Mouse (Mus musculus) embryo, embryonic 11 days (tissue): Measurements from ENCODE around the gene Setd1a.
"Not testable (repeated sequence)": the region's sequence is repeated elsewhere in the genome, so short reads cannot be mapped to it uniquely, and the experiment has no call there.

Source experiments
- DNase-seq: peaks from one replicate; pipeline ENCODE4 v3.0.0-alpha.2; 2015

Setd1a gene

DNA sequence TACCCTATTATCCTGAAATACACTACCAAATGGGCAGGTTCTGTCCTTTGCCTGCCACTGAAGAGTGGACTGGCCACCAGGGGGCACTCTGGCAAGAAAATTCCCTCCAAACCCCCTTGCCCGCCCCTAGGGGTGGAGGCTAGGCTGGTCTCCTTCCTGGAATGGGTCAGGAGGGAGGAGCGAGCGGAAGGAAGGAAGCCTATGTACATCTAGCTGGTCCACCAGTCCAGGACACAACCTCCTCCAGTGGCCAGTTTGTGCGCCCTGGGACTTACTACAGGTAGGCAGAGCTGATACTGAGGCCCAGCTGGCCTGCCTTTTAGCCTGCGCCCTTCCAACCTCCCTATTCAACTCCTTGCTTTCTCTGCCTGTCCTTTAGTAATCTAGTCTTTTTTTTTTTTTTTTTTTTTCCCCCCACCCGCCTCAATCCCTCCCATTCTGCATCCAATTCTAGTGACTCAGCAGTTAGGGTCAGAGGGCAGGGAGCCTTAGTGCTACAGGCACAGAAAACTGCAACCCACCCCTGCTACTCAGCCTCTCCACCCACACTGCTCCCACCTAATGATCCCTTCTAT lies 24.1 kb downstream of the Setd1a start, which contains the start of gene Hsd3b7:
Gene Hsd3b7, plus strand, starts transcription at position 170 of the 575 bp plus-strand sequence.
- peak; percentile 92 for DNase-seq

DNA sequence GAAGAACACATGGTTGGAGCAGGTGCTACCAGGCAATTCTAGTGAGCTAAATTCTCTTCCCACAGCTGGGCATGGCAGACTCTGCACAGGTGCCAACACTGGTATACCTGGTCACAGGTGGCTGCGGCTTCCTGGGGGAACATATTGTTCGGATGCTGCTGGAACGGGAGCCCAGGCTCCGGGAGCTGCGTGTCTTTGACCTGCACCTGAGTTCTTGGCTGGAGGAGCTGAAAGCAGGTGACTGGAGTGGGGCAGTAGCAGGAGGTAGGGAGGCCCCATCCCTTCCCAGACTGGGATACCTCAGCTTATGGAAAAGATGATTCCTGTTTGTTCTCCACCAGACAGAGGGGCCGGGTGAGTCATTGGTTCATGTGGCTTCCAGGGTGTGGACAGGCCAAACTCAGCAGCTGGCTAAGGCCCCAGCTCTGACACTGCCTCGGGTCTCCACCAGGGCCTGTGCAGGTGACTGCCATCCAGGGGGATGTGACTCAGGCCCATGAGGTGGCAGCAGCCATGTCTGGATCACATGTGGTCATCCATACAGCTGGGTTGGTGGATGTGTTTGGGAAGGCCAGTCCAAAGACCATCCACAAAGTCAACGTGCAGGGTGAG lies 24.6 kb downstream of the Setd1a start:
- DNase-seq: no peak

DNA sequence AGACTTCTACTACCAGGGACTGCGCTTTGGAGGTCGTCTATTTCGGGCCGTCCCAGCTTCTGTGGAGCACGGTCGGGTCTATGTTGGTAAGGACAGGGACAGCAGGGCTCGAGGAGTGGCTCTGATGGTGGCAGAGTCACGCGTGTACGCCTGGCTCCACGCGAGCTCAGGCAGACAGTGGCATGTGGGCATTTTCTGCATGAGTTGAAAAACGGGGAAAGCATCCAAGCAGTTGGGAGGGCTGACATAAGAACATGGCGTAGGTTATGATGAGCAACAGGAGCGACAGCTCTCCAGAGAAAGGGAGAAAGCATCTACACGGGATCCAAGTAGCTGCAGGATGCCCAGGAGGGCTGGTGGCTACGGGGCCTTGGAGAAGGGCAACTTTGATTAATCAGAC lies 25.8 kb downstream of the Setd1a start:
- no peak for DNase-seq

DNA sequence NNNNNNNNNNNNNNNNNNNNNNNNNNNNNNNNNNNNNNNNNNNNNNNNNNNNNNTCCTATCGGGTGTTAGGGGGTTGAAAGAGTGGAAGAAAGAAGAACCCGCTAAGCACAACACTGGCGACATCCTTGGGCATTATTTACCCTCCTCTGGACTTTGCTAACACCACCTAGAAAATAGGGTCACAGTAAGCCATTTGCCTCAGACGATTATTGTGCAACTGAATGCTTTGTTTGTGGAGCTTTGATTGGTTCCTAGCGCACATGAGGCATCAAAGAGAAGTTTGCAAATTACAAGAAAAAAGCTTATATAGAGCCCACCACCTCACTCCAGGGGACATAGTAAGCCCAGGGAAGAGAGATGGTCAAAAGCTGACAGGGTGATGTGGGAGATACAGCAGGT lies 32.4 kb downstream of the Setd1a start:
- no peak for DNase-seq

DNA sequence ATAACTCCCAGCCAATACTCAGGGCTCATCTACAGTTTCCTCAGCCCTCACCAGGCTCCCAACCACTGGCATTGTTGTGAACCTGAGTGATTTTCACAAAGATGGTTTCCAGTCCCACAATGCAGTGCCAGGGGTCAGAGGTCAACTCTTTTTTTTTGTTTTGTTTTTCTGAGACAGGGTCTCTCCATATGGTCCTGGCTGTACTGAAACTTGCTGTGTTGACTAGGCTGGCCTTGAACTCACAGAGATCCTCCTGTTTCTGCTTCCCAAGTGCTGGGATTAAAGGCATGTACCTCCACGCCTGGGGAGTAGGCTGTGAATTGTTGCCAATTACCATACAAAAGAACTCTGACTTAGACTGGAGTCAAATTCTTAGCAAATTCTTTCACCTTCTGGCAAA lies 33.4 kb downstream of the Setd1a start:
- DNase-seq: no peak

DNA sequence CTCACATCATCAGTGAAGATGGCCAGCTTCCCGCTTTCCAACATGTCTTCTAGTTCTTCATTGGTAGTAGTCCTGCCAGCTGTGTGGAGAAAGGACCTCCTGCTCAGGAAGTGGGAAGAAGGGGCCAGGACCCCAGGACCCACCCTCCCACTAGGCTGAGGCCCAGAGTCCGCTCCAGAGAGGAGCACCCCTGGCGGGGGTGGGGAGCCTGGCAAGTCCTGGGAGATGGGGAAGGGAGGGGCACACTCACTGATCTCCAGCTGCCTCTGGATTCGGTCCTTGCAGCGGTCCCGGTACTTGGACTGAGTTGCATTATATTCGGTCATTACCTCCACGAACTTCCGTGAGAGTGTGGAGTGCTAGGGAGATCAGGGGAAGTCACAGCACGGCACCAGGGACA lies 34.2 kb downstream of the Setd1a start:
- DNase-seq: no peak

DNA sequence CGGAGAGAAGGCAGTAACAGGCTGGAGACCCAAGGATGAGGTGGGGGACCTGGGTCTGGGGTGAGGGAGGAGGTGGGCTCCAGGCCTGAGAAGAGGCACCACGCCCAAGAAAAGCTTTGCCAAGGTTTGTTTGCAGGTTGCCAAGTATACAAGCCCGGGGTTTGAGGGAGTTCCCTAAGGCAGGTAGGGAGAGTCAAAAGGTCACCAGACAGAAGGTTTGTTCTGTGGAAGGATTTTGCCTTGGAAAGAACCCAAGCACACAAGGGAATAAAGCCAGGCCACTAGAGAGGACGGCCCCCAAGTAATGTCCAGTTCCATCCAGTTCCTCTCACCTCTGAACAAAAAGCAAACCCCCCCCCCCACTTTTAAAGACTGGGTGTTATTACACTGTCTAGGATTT lies 34.8 kb downstream of the Setd1a start:
- no peak for DNase-seq

DNA sequence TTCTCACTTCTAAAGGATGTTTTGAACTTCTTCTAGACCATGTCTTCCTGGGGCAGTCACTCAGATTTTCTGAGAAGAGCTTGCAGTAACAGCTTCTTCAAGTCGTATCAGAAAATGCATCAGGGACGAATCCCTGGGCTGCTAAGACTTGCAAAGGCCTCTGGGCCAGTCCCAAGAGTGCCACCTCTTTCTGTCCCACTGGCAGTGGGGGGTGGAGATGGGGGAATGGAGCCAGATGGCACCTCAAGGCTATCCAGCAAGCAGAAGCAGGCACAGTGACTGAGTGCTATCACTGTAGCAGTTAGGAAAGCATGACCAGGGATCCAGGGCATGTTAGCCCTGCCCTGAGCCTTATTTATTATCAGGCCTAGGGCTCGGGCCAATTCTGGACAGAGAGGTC lies 35.8 kb downstream of the Setd1a start:
- no peak for DNase-seq

DNA sequence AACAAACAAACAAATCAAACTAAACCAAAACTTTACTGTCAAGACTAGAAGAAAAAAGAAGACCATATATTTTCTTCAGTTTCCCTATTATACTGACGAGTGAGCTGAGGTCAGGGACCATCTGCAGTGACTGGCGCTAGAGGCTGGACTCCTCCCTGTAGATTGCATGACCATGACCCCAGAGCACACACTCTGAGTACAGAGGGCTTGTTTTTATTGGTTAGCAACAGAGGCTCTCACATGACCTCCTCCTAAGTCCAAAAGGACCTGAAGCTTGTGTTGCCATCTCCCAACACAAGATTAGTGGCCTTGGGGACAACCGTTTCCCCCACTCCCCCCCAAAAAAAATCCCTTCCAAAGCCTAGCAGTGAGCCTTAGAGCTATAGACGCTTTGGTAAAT lies 37.4 kb downstream of the Setd1a start:
- no peak for DNase-seq

DNA sequence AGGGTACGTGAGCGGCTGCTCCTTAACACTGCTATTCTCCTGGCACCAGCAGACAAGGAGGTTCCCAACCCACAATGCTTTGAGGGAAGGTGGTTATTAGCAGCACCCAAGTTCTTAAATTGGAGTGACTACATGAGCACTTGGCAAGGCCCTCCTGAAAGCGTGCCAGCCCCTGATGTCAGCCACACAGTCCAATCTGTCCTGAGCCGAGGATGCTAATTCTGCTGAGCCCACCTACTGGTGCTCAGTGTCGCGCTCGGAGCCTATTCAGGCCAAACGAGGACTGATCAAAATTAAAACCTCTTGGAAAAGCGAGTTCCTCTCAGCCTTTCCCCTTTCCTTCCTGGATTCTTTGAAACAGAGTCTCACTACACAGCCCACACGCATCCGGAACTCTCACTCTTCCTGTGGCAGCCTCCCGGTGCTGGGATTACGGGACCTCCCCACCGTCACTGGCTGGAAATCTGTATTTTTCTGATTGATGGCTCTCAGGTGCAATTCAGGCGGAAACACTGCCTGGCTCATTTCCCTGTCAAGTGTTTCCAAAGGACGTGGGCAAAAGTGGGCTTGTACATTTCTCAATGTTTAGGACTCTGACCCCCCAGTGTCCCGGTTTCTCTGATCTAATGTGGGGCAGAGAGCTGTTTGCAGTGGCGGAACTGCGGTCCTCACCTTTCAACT lies 37.9 kb downstream of the Setd1a start:
- no peak for DNase-seq

DNA sequence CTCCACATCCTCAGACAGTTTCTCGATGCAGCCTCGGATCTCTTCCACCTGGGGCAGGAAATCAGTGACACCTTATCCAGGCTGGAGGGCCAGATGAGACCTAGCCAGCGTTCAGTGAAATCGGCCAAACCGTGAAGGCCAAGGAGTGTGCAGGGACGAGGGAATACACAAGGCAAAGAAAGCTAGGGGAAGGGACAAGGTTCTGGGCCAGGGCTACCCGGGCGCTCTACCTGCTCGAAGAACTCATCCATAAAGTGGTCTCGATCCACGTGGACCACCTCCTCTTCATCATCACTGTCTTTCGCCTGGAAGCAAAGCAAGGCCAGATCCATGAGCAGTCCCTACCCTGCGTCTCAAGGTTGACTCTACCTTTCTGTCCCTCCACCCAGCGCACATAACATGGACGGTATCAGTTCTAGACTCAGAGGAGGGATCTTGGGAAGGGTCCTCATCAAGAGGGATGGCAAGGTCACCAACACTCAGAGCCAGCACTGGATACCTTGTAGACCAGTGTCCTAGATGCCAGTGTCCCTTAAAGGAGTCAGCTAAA lies 38.7 kb downstream of the Setd1a start:
- no peak for DNase-seq

DNA sequence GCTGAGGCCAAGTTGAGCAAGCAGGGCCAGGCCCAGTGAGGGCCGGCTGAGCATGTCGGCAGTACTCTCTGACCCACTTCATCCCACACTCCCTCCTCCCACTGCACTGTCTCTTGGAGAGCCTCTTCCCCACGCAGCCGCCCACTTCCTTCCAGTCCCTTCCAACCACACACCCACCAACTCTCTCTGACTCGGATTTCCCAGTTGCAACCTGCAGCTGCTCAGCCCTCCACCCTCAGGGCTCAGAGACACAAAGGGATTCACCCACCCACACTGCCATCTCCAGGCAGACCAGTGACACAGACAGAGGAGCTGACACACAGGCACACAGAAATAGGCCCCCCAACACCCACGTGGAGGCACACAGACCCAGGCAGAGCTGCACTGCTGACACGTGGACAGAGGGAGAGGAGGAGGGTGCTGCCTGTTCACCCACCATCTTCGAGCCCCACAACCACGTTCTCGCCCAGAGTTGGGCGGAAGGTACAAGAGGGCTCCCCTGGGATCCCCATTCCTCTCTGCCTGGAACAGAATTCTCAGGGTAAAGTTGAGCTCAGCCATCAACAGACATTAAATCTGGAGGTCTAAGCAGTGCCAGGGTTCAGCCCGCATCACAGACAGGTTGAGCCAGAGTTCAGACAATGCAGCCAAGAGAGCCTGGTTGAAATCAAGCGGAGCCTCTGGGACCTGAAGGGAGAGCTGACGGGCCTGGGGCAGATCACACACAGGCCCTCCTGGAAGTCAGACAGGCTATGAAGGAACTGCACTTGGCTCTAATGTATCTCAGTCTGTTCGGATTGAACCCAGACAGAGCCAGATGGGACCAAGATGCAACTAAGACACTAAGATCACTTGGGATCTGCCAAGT lies 39.7 kb downstream of the Setd1a start:
- DNase-seq: no peak

DNA sequence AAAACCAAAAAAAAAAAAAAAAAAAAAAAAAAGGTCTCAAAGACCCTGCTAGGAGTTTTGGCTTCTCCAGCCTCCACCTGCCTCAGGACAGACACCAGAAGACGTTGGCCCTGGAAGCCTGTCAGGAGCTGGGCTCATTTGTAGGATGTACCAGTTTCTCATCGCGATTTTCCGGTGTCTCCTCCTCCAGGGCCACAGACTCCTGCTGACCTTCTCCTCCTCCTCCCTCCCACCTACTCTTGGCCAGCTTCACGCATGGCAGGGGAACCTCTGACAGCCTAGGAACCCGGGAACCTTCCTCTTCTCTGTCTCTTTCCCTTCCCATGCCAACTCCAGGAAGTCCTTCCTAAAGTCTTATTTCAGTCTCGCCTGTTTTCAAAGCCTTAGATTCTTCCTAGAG lies 40.6 kb downstream of the Setd1a start:
- no peak for DNase-seq

DNA sequence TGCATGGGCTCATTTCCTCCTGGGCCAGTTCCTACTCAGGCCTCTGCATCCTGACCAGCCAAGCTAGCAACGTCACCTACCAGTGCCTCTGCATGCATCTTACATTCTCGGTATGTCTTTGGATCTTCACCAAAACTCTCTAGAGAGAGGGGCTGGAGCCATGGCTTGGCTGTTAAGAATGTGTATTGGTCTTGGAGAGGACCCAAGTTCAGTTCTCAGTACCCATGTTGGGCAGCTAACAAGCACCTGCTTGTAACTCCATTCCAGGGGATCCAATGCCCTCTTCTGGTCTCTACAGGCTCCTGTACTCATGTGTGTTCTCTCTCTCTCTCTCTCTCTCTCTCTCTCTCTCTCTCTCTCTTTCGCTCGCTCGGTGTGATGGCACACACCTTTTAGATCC lies 41.3 kb downstream of the Setd1a start:
- no peak for DNase-seq

DNA sequence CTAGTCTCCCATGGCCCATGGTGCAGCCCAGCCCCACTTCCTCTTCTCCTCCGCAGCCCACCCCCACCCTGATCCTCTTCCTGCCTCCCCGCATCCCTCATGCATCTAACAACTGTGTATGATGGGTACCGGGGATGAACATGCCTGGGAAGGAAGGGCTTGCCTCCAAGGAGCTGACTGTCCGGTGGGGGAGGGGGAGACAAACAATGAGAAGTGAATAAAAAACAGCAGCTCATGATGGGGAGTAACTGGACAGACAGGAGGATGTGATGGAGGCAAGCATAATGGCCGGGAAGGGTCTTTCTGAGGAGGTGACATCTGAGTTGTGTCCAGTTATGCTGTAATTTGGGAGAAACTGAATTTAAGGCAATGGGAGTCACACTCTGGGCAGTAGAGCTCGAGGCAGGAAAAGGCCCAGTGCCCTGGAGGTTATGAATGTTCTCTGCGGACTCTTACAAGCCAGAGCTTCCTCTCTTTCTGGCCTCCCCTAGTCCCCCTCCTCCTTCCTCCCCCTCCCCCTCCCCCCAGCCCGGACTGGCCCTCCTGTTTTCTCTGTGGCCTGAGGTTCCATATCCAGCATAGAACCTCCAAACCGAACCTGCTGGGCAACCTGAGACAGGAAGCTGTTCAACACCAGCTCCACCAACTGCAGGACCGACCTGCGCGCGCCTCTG lies 44.5 kb downstream of the Setd1a start:
- DNase-seq: no peak

DNA sequence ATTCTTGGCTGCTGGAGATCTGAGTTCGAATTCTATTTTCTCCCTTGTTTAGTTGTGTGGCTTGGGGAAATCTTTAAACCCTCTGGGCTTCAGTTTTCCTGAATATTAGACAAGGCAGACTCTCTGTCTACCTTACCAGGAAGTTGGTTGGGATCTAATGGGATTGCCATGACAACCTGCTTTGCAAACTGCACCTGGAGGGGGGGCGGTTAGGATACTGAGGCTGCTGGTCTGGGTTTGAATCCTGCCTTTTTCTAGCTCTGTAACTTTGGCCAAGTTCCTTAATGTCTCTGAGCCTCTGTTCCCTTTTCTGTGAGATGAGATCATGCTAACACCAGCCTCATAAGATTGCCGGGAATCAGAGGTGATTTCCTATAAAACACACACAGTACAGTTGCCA lies 46.0 kb downstream of the Setd1a start:
- no peak for DNase-seq

DNA sequence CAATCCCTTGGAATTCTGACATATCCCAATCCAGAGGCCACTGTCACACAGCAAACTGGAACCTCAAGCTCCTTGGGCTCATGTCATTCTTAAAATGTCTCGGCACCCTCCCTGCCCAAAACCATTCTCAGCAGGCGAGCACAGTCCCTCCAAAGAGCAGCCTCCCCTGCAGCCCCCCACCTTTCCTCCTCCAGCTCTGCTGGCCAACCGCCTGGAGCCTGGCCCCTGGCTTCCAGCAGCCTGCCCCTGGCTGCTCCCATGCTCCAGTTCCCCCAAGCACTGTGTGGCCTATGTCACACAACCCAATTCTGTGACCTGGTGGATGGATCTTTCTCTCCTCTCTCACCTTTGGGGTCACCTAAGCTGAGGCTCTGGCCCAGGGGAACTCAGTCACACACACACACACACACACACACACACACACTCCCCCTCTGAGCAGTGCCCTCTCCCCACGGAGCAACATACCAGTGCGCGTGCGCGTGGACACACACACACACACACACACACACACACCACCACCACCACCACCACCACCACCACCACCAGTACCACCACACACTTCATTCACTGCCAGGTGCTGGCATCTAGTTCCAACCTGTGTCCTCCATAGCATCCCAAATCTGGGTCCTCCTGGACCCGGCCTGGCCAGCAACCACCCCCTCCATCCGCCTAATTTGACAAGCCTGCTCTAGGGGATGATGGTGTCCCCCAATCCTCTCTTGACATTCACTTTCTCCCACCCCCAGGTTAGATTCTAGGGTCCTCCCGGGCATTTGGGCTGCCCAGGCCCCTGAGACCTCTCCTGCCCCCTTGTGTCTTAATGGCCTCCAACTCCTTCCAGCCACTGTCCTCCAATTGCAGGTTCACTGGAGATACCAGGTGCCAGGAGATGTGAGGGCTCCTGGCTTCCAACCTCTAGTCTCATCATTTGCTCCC lies 47.0 kb downstream of the Setd1a start:
- no peak for DNase-seq

DNA sequence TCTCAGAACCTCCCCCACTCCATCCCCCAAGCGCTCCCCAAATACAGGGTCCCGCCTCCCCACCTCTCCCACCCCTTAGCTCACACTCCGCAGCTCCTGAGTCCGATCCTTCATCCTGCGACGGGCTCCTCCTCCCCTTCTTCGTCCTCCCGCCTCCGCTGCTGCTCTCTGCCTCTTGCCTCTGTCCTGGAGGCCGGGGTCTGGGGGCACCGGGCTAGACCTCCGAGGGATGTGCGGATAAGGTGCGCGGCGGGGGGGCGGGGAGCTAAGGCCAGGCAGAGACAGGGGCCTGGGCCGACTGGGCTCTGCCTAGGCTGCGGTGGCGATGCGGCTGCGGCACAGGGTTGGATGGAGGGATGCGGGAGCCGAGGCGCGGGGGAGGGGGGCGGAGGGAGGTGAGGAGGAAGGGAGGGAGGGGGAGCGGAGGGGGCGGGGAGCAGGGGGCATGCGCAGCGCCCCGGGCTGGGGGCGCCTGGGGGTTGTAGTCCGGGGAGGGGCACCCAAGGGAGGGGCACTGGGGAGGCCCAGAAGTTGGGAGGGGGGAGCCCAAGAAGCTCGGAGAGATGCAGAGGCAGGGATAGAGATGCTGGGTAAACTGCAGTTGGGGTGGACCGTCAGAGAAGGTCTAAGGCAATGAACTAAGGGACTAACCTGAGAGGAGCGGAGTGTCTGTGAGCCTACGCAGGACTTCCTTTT lies 47.9 kb downstream of the Setd1a start, which contains the start of the genes Stx4a and Stx1b:
Gene Stx4a, plus strand, starts transcription at position 119 of the 696 bp plus-strand sequence.
Gene Stx1b, minus strand, starts transcription at position 374 of the 696 bp plus-strand sequence.
- peak; percentile 87 for DNase-seq

DNA sequence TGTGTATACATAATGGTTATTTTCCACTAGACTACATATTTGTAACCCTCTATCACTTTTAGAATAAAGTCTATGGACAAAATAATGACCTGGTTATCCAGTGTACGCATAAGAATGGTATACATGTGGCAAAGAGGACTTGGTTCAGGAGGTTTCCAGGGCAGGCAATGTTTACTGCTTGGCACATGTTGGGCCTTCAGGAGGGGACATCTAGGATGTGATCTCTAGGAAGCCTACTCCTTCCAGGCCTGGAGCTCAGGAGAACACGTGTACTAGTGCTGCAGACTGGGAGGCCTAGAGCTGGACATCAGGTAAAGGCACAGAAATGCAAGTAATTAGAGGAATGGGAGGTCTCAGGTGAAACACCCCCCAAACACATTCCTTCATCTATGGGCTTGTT lies 59.1 kb downstream of the Setd1a start:
- no peak for DNase-seq

DNA sequence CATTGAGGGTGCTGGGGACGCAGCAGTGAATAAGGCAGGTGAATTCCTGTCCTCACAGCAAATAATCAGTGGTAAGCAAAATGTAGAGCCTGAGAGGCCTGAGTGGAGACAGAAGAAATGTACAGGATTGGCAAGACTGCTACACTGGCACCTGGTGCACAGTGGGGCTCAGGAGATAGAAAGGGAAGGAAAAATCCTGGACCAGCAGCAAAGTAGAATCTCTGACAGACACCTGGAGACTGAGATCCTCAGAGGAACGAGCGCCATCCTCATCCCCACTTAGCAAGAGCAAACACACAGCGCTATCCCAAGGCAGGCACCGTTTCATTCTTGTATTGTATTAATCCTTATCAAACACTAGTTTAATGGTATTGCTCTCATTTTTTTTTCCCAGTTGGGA lies 61.0 kb downstream of the Setd1a start:
- no peak for DNase-seq

DNA sequence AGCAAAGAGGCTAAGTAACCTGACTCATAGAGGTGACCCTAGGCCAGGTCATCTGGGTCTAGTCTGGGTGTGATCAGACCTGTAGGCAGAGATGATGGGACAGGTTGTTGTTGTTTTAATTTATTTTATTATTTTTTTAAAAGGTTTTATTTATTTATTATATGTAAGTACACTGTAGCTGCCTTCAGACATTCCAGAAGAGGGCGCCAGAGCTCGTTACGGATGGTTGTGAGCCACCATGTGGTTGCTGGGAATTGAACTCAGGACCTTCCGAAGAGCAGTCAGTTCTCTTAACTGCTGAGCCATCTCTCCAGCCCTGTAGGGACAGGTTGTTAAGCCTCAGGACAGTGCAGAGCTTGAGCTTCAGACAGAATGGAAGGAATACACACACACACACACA lies 61.4 kb downstream of the Setd1a start:
- DNase-seq: not testable (repeated sequence)
